Mouse (Mus musculus): ENCODE data around the gene Cnpy2.

GRCm38 (mm10) chr10:128374393-128374792 lies 52.1 kb downstream of the Cnpy2 start:
- TF ChIP-seq CTCF (IDR thresholded peaks at IDR 0.05; ENCODE audit: low read depth) (peak; percentile 44), EP300 (optimal IDR thresholded peaks at IDR 0.05) (no peak)
